Comparison of ENCODE assay signal across 19 mouse cellular contexts in the genomic region with DNA sequence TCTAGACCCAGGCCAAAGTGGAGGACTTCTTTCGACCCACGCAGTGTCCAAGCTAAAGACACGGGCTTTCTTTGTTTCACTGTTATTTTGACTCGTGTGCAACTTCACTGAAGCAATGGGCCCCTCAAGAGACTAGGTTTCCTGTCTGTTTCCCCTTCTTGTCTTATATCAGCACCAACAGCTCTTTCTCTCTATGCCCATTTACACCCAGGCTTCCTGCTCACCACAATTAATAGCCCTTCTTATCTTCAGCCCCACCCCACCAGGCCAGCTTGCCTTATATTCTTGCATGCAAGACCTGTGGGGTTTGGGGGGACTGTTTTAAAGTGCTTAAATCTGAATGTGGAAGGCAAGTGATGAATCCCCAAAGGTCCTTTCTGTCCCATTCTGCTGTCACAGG. TPM values are rescaled to one million over a fixed set of nuclear protein-coding genes. Genes with fewer than 3 reads are reported as not detected.
DNase-seq lines count a peak whose midpoint lies in the region; ATAC-seq and TF ChIP-seq lines count a peak whose summit lies in the region.
"Had no signal": no experiment of that assay in that cellular context is flagged by ENCODE, and none has a peak within 500 bp of the region (broad histone marks: within the 10 kb centered on the region; RNA-seq: fewer than 3 reads in every experiment).

No protein-coding gene starts in this region.

- peak overlapping the region; percentile 83 for H3K27ac ChIP-seq in intestine, embryonic 16.5 days (ENCODE audit: low read length)
- H3K27ac ChIP-seq: hindbrain, embryonic 15.5 days had no signal

- 65% methylated on average over 4 of the region's 4 CpGs for WGBS in intestine, embryonic 16.5 days

- intact Hi-C loops in heart, postnatal 10 days (cut with DNase I) = no loop called here

- no peak overlapping the region for H3K4me2 ChIP-seq in intestine, embryonic 16.5 days (ENCODE audit: low read depth, low read length)
- H3K4me2 ChIP-seq: hindbrain, embryonic 15.5 days; lung, embryonic 15.5 days; midbrain, embryonic 11.5 days had no signal

- H3K27me3 ChIP-seq in G1E (ENCODE audit: insufficient read depth, low read length) = no peaks in the 10 kb centered on the region
- no peaks in the 10 kb centered on the region for H3K27me3 ChIP-seq in intestine, embryonic 16.5 days (replicated peaks; ENCODE audit: control insufficient read depth, insufficient read depth, low read length)
- H3K27me3 ChIP-seq: hindbrain, embryonic 15.5 days; lung, embryonic 15.5 days had no signal

- no peak for TF ChIP-seq CTCF in G1E (IDR thresholded peaks at IDR 0.05; ENCODE audit: low read depth, low read length)

- ATAC-seq in G1E (ENCODE audit: extremely low read depth, insufficient number of reproducible peaks, low FRiP score, poor library complexity, severe bottlenecking) = peak; percentile 84
- peak; percentile 35 for ATAC-seq in intestine, embryonic 16.5 days
- ATAC-seq in megakaryocyte progenitor cell, adult 5-6 weeks (replicated peaks; ENCODE audit: poor library complexity) = peak; percentile 93

- no peaks in the 10 kb centered on the region for H3K9me3 ChIP-seq in G1E (replicated peaks)
- H3K9me3 ChIP-seq in intestine, embryonic 16.5 days (ENCODE audit: control insufficient read depth, low read length) = no peaks in the 10 kb centered on the region
- H3K9me3 ChIP-seq: hindbrain, embryonic 15.5 days; lung, embryonic 15.5 days had no signal

- peaks cover 83% of the 10 kb centered on the region for H3K4me1 ChIP-seq in G1E (ENCODE audit: insufficient read depth, low read depth, low read length)
- H3K4me1 ChIP-seq in intestine, embryonic 16.5 days (ENCODE audit: control insufficient read depth, insufficient read depth, low read length) = peaks cover 13% of the 10 kb centered on the region
- H3K4me1 ChIP-seq: hindbrain, embryonic 15.5 days had no signal

- H3K4me3 ChIP-seq in G1E (ENCODE audit: low read depth, low read length) = no peak overlapping the region; the same call in 1 of the 2 replicates
- H3K4me3 ChIP-seq in intestine, embryonic 16.5 days (ENCODE audit: low read length) = no peak overlapping the region
- H3K4me3 ChIP-seq: erythroblast, embryonic 14.5 days; hindbrain, embryonic 15.5 days; lung, embryonic 15.5 days; myocyte had no signal

- peak; percentile 86 for DNase-seq in heart, adult 11 months
- DNase-seq in heart, postnatal 10 days = no peak
- peak; percentile 63 for DNase-seq in G1E (ENCODE audit: low spot score)
- DNase-seq in testis, postnatal 10 days (ENCODE audit: low spot score) = no peak
- DNase-seq in retina, postnatal 1 day = no peak
- no peak for DNase-seq in kidney, adult 18-20 months
- DNase-seq: adrenal gland, postnatal 14 days; cerebellum, adult 11 months; gastrocnemius, postnatal 25 days; layer of hippocampus, postnatal 36 days; thymus, postnatal 36 days had no signal

- no peaks in the 10 kb centered on the region for H3K36me3 ChIP-seq in G1E (replicated peaks)
- H3K36me3 ChIP-seq in intestine, embryonic 16.5 days (ENCODE audit: control insufficient read depth, insufficient read depth, low read length) = no peaks in the 10 kb centered on the region
- H3K36me3 ChIP-seq: hindbrain, embryonic 15.5 days; lung, embryonic 15.5 days had no signal

- H3K9ac ChIP-seq in intestine, embryonic 16.5 days (ENCODE audit: low read depth, low read length) = no peak overlapping the region
- H3K9ac ChIP-seq: hindbrain, embryonic 15.5 days; lung, embryonic 15.5 days had no signal

RNA-seq across cellular contexts. Expression of a gene that starts 3.6 kb away (rescaled TPM):
- total RNA-seq in heart, postnatal 10 days (2021) = under 1 TPM in 1 of 2 experiments, not detected in 1; 0.41 TPM
- total RNA-seq in G1E (2014; fragmentation: Nextera tagmentation) (not detected in 2 replicates), G1E (2017) (0.58 TPM in 1 of 2 replicates, not detected in the other)
- polyA plus RNA-seq in G1E (2012) = 0.39 and 0.45 TPM in 2 replicates
- 749 and 1,123 TPM in 2 replicates for polyA plus RNA-seq in intestine, embryonic 16.5 days (2015; fragmentation: Nextera tagmentation; extraction: Ambion mirVana)
- total RNA-seq in megakaryocyte progenitor cell, adult 5-6 weeks (2015) = not detected in 2 replicates
- total RNA-seq in megakaryocyte progenitor cell, adult 5-6 weeks (2017) = not detected in 2 replicates
- total RNA-seq: adrenal gland, postnatal 14 days; gastrocnemius, postnatal 25 days; layer of hippocampus, postnatal 36 days; left cerebral cortex, postnatal 4 days had no signal
- polyA plus RNA-seq: erythroblast, embryonic 14.5 days had no signal

Comparison
In these comparisons a context has a peak if more than half of its experiments do, and no peak if none do; other contexts are left out.
1. DNase-seq: peak in heart, adult 11 months (single experiment) and G1E (single experiment); none in heart, postnatal 10 days (0 of 2), testis, postnatal 10 days (single experiment), retina, postnatal 1 day (single experiment) and kidney, adult 18-20 months (single experiment).
2. ATAC-seq: peak in every context shown above with its lines; median percentile 93 in megakaryocyte progenitor cell, adult 5-6 weeks; 84 in G1E; 35 in intestine, embryonic 16.5 days.